Mouse (Mus musculus): Measurements from ENCODE around the gene Spsb3.

GRCm38 (mm10) chr17:24886932-24887271 lies 459 bp downstream of the Spsb3 start:
- no peak for TF ChIP-seq CTCF (IDR thresholded peaks at IDR 0.05; ENCODE audit: low read depth)
- TF ChIP-seq EP300 (optimal IDR thresholded peaks at IDR 0.05): no peak
